In the genomic region with DNA sequence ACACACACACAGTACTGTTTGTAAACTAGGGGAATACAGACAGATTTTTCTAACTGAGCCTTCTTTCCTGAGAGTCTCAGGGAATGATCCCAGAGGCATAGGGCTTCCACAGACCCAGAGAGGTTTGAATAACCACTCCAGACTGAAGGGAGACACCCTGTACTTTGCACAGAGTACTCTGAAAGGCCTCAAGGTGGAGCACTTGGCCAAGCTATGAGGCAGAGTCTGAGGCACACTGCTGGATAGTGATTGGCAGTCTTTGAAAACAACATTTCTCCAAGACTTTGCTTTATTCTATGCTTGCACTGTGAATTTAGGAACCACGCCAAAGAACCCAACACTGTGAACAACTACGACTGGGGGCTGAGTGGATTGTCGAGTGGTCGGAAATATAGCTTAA, we compare ENCODE assay signal across 8 mouse cellular contexts.
DNase-seq lines count a peak whose midpoint lies in the region; ATAC-seq and TF ChIP-seq lines count a peak whose summit lies in the region.

No protein-coding gene starts in this region.

- no peak overlapping the region for H3K9ac ChIP-seq in hindbrain, embryonic 11.5 days (ENCODE audit: low read depth, low read length)

- 58% methylated on average over 4 of the region's 4 CpGs for WGBS in hindbrain, embryonic 11.5 days

- H3K27ac ChIP-seq in testis, adult 2 months (ENCODE audit: control insufficient read depth, insufficient read depth, low read depth, low read length), result no peak overlapping the region
- H3K27ac ChIP-seq in hindbrain, embryonic 11.5 days (ENCODE audit: low read depth, low read length), result no peak overlapping the region

- peak; percentile 20; the same call in 1 of the 2 replicates for TF ChIP-seq CTCF in testis, adult 2 months (IDR thresholded peaks at IDR 0.05; ENCODE audit: control insufficient read depth, insufficient read depth, insufficient replicate concordance, low read depth, low read length)

- no peaks in the 10 kb centered on the region for H3K4me1 ChIP-seq in testis, adult 2 months (ENCODE audit: control insufficient read depth, insufficient read depth, low read length)
- no peaks in the 10 kb centered on the region for H3K4me1 ChIP-seq in hindbrain, embryonic 11.5 days (replicated peaks; ENCODE audit: control insufficient read depth, insufficient read depth, low read length)

- peak; percentile 70; the same call in 1 of the 2 replicates for ATAC-seq in hindbrain, embryonic 11.5 days (ENCODE audit: low FRiP score)

- H3K4me2 ChIP-seq in hindbrain, embryonic 11.5 days (replicated peaks; ENCODE audit: low read depth, low read length), result no peak overlapping the region

- H3K4me3 ChIP-seq in testis, adult 2 months (ENCODE audit: control insufficient read depth, low read depth, low read length), result no peak overlapping the region
- no peak overlapping the region for H3K4me3 ChIP-seq in hindbrain, embryonic 11.5 days (ENCODE audit: low read depth, low read length)

- no peak for DNase-seq in testis, postnatal 14 days (ENCODE audit: low spot score)
- DNase-seq in embryo, embryonic 11 days, result peak; percentile 73
- peak; percentile 62 for DNase-seq in hindbrain, embryonic 11.5 days (ENCODE audit: low spot score)
- DNase-seq in layer of hippocampus, adult 9-11 months, result peak; percentile 8
- DNase-seq in lung, postnatal 4 days, result peak; percentile 37 to 44
- DNase-seq in right cerebral cortex, postnatal 4 days, result peak; percentile 49
- no peak for DNase-seq in MN1 (ENCODE audit: low spot score)

- no peaks in the 10 kb centered on the region for H3K36me3 ChIP-seq in testis, adult 2 months (ENCODE audit: control insufficient read depth, insufficient read depth, low read length)
- H3K36me3 ChIP-seq in hindbrain, embryonic 11.5 days (ENCODE audit: control insufficient read depth, insufficient read depth, low read length), result no peaks in the 10 kb centered on the region

- no peaks in the 10 kb centered on the region for H3K27me3 ChIP-seq in testis, adult 2 months (ENCODE audit: control insufficient read depth, insufficient read depth, low read length)
- H3K27me3 ChIP-seq in hindbrain, embryonic 11.5 days (ENCODE audit: control insufficient read depth, insufficient read depth, low read length), result no peaks in the 10 kb centered on the region

- no peak for TF ChIP-seq POLR2A in testis, adult 2 months (IDR thresholded peaks at IDR 0.05; ENCODE audit: control insufficient read depth, low read depth, low read length)

- H3K9me3 ChIP-seq in hindbrain, embryonic 11.5 days (ENCODE audit: control insufficient read depth, low read length), result no peaks in the 10 kb centered on the region

Comparison
In these comparisons a context has a peak if more than half of its experiments do, and no peak if none do; other contexts are left out.
1. DNase-seq: peak in embryo, embryonic 11 days (single experiment), hindbrain, embryonic 11.5 days (single experiment), layer of hippocampus, adult 9-11 months (single experiment), lung, postnatal 4 days (2 of 2) and right cerebral cortex, postnatal 4 days (single experiment); none in testis, postnatal 14 days (single experiment) and MN1 (single experiment).